Mouse (Mus musculus): Measurements from ENCODE around the gene Mag.
"Not testable (repeated sequence)": the region's sequence is repeated elsewhere in the genome, so short reads cannot be mapped to it uniquely, and the experiment has no call there.

Gene Mag

DNA sequence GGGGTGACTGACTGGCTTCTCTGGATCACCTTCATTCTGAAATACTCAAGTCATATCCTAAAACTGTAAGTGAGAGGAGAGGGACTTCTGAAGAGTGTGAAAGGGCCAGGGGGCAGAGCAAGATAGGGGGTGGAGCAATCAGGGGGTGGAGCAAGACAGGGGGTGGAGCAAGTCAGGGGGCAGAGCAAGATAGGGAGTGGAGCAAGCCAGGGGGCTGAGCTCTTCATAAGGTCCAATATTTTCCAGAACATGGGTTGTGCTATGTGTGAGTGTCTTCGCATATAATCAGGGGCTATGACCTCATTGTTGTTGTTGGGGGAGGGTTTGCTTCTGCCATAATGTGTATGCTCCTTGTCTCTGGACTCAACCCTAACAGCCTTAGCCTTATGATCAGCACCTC, 25.4 kb upstream of the Mag start:
- DNase-seq, result not testable (repeated sequence)

DNA sequence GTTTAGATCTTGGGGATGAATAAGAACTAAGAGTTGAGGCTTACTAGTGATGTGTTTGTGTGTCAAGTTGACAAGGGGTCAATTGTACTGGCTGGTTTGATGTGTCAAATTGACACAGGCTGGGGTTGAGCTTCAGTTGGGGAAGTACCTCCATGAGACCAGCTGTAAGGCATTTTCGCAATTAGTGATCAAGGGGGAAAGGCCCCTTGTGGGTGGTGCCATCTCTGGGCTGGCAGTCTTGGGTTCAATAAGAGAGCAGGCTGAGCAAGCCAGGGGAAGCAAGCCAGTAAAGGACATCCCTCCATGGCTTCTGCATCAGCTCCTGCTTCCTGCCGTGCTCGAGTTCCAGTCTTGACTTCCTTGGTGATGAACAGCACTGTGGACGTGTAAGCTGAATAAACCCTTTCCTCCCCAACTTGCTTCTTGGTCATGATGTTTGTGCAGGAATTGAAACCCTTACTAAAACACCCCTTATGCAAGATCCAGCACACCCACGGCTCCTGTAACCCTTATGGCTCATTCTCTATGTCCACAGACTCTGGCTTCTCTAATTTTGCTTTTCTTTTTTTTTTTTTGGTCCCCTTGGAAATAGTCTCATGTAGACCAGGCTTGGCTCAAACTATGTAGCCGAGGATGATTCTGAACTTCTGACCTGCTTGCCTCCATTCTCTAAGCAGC, 20.9 kb upstream of the Mag start:
- not testable (repeated sequence) for DNase-seq

- not testable (repeated sequence) for DNase-seq
These were observed 9.9 kb upstream of the Mag start, which contains the start of gene Hamp2 for GRCm38 (mm10) chr7:30924581-30924980. Gene Hamp2, minus strand, starts transcription at chr7:30924681.

GRCm38 (mm10) chr7:30924071-30924470, 9.4 kb upstream of the Mag start:
- no peak for DNase-seq

DNA sequence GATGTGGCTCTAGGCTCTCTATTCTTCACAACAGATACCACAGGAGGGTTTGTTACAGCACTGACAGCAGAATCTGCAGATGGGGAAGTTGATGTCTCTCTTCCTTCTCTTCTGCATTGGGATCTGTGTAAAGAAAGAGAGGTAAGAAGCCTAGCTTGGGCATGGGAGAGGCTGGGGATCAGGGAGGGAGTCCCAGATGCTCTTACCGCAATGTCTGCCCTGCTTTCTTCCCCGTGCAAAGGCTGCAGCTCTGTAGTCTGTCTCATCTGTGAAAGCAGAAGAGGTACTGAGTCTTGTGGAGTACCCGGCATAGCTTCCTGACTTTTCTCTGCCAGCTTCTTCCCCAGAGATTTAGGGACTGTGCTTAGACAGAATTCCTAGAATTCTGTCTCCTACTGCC, 7.8 kb upstream of the Mag start:
- DNase-seq, result not testable (repeated sequence)

DNA sequence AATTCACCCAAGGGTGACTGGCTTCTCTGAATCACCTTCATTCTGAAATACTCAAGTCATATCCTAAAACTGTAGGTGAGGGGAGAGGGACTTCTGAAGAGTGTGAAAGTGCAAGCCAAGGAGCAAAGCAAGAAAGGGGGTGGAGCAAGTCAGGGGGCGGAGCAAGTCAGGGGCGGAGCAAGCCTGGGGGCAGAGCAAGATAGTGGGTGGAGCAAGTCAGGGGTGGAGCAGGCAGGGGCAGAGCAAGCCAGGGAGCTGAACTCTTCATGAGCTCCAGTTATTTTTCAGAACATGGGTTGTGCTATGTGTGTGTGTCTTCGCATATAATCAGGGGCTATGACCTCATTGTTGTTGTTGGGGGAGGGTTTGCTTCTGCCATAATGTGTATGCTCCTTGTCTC, 5.5 kb upstream of the Mag start:
- no peak for DNase-seq

GRCm38 (mm10) chr7:30917219-30917618, 2.5 kb upstream of the Mag start:
- DNase-seq, result no peak

GRCm38 (mm10) chr7:30916713-30917112, 2.0 kb upstream of the Mag start:
- DNase-seq, result no peak

DNA sequence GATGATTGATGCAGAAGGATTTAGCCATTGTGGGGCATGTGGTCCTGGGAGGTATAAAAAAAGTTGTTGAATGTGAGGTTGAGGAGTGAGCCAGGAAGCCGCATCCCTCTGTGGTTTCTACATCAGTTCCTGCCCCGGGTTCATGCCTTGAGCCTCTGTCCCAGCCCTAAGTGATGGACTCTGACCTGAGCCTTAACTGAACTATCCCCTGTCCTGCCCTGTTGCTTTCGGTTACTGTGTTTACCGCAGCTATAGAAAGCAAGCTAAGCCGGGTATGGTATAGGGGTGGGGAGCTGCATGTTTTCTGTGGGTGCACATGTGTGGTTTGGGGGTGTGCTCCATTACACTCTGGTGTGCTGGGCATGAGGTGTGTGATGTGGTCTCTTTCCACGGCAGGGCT, 4.9 kb downstream of the Mag start:
- DNase-seq, result no peak

- DNase-seq, result no peak
These were observed 5.7 kb downstream of the Mag start for GRCm38 (mm10) chr7:30908992-30909431.

DNA sequence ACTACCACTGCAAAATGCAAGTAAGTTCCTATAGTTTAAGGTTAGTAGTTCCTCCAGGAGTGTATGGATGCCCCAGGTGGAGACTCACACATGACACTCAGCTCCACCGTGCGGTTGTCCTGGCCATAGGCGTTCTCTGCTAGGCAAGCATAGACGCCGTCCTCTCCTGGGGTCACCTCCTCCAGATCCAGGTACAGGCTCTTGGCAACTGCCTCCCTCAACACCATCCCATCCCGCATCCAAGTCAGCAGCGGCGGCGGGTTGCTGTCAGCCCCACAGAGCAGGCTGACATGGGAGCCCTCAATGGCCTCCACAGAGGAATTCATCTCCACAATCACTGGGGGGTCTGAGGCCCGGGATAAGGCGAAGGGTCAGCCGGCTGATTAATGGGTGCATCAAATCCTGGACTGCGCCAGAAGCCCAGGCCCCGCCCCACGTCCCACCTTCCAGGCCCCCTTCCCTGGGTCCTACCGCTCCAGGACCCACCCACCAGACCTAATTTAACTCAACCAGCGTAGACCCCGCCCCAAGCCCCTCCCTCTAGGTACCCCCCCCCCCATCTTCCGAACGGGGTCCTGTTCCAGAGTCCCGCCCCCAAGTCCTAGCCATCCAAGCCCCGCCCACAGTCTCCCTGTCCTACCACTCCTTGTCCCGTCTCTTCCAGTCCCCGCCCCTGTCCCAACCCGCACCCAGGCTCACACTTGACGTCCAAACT, 6.2 kb downstream of the Mag start:
- DNase-seq, result no peak

GRCm38 (mm10) chr7:30904042-30904441, 10.6 kb downstream of the Mag start:
- DNase-seq, result no peak

- DNase-seq, result no peak
These were observed 19.5 kb downstream of the Mag start for GRCm38 (mm10) chr7:30895217-30895616.

- DNase-seq, result no peak
These were observed 22.2 kb downstream of the Mag start for GRCm38 (mm10) chr7:30892515-30892914.

DNA sequence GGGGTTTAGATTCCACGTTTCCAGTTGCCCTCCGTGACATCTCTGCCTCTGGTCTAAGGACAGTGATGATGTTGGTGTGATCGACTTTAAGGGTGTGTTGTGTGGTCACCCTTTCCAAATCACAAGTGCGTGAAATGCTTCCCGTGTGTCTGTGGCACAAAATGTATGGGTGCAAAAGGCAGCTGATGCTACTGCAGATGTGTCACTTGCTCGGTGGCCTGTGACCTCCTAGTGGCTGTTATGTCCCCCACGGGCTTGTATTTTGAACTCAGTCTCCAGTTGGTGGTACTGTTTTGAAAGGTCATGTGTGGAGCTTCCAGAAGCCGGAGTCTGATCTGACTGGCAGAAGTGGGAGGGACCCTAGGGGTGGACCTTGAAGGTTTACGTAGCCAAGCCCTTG, 22.9 kb downstream of the Mag start:
- DNase-seq, result no peak

- DNase-seq, result no peak
These were observed 24.0 kb downstream of the Mag start for GRCm38 (mm10) chr7:30890681-30891080.

DNA sequence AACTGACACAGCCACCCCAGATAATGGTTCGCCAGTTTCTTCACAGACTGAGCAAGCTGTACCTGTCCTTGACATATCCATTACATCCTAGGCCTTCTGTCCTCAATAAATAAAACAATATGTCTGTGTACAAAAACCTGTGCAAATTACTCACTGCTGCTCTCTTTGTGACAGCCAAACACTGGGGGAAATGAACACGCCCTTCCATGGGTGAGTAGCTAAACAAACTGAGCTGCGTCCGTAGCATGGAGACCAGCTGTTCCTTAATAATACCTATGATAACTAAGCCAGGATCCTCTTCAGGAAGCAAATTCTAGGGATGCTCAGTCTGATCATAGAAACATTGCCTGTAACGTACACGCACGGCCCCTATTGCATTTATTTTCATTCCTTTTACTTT, 25.9 kb downstream of the Mag start:
- no peak for DNase-seq

GRCm38 (mm10) chr7:30887568-30888188, 27.0 kb downstream of the Mag start:
- DNase-seq, result no peak

DNA sequence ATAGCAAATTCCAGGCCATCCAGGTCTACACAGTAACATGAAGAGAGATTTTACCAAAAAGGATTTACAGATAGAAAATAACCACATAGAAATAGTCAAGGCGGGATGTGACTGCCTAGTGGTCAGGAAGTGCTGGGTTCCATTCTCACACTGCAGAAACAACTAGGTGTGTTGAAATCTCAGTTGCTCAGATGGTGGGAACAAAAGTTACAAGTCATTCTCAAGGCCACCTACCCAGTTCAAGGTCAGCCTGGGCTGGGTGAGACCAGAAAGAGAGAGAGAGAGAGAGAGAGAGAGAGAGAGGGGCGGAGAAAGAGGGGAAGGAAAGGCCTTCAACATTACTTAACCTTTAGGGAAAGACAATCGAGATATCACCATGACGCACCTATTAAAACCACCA, 27.8 kb downstream of the Mag start:
- no peak for DNase-seq

DNA sequence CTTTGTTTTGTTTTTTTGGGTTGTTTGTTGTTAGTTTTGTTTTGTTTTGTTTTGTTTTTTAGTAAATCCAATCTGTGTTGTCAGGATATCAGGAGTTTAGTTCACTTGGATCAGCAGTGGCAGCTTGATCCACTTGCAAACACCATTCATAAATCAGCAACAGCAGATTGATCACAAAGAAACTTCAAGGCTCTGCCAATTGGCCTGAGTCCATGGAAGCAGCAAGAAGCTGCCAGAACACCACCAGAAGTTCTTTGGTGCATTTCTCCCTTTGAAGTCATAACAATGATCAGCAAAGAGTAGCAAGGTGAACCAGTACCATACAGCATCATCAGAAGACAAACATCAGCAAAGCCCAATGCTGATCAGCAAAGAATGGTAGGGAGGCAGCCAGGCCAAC, 30.6 kb downstream of the Mag start:
- DNase-seq, result no peak

- DNase-seq, result no peak
These were observed 33.3 kb downstream of the Mag start for GRCm38 (mm10) chr7:30881367-30881766.

- no peak for DNase-seq
These were observed 34.5 kb downstream of the Mag start, which contains the start of gene Cd22 for GRCm38 (mm10) chr7:30880176-30880575. Gene Cd22, minus strand, starts transcription at chr7:30880342.

GRCm38 (mm10) chr7:30878950-30879349, 35.7 kb downstream of the Mag start:
- no peak for DNase-seq

GRCm38 (mm10) chr7:30873083-30873482, 41.6 kb downstream of the Mag start:
- peak; percentile 75 to 77 for DNase-seq

Measured in cerebellum, postnatal 36 days (tissue).